9 mouse cellular contexts compared by ENCODE assay signal in genomic region chr5:106694683-106695082, GRCm38 (mm10). TPM values are rescaled to one million over a fixed set of nuclear protein-coding genes. Genes with fewer than 3 reads are reported as not detected.
DNase-seq lines count a peak whose midpoint lies in the region; ATAC-seq lines count a peak whose summit lies in the region.
"Had no signal": no experiment of that assay in that cellular context is flagged by ENCODE, and none has a peak within 500 bp of the region (broad histone marks: within the 10 kb centered on the region; RNA-seq: fewer than 3 reads in every experiment).

No protein-coding gene starts in this region.

- no peak overlapping the region for H3K27ac ChIP-seq in heart, embryonic 15.5 days
- peak overlapping the region; percentile 100; the same call in 1 of the 2 replicates for H3K27ac ChIP-seq in embryonic facial prominence, embryonic 10.5 days (replicated peaks)
- no peak overlapping the region for H3K27ac ChIP-seq in hindbrain, embryonic 16.5 days (ENCODE audit: low read depth, low read length)
- no peak overlapping the region for H3K27ac ChIP-seq in midbrain, embryonic 14.5 days (replicated peaks; ENCODE audit: low read depth, low read length)

- H3K9me3 ChIP-seq in heart, embryonic 15.5 days (replicated peaks), result no peaks in the 10 kb centered on the region
- no peaks in the 10 kb centered on the region for H3K9me3 ChIP-seq in embryonic facial prominence, embryonic 10.5 days
- no peaks in the 10 kb centered on the region for H3K9me3 ChIP-seq in hindbrain, embryonic 16.5 days (ENCODE audit: control insufficient read depth, low read length)
- no peaks in the 10 kb centered on the region for H3K9me3 ChIP-seq in midbrain, embryonic 14.5 days (ENCODE audit: control insufficient read depth, low read length)

- no peaks in the 10 kb centered on the region for H3K27me3 ChIP-seq in heart, embryonic 15.5 days
- H3K27me3 ChIP-seq in embryonic facial prominence, embryonic 10.5 days (replicated peaks; ENCODE audit: low read depth, poor library complexity, severe bottlenecking), result no peaks in the 10 kb centered on the region
- no peaks in the 10 kb centered on the region for H3K27me3 ChIP-seq in hindbrain, embryonic 16.5 days (replicated peaks; ENCODE audit: control insufficient read depth, insufficient read depth, low read length)
- H3K27me3 ChIP-seq in midbrain, embryonic 14.5 days (ENCODE audit: control insufficient read depth, insufficient read depth, low read length), result no peaks in the 10 kb centered on the region

- intact Hi-C loops in gastrocnemius, postnatal 36 days (cut with DNase I), result loop anchor here (5.0 kb wide), 1 partner anchor 117 kb away; no protein-coding TSS in a partner anchor

- no peak for DNase-seq in heart, adult 18-20 months
- DNase-seq in embryonic facial prominence, embryonic 10.5 days (ENCODE audit: low spot score), result no peak
- DNase-seq in midbrain, embryonic 14.5 days, result no peak
- no peak for DNase-seq in ovary, postnatal 14 days (ENCODE audit: low spot score)
- DNase-seq in gastrocnemius, postnatal 36 days, result no peak
- DNase-seq in cerebellum, postnatal 36 days, result no peak
- DNase-seq: lung, adult 18-20 months had no signal

- WGBS in heart, embryonic 15.5 days, result 97% methylated on average over 1 of the region's 1 CpGs
- WGBS in embryonic facial prominence, embryonic 10.5 days, result 98% methylated on average over 1 of the region's 1 CpGs
- WGBS in hindbrain, embryonic 16.5 days, result 87% methylated on average over 1 of the region's 1 CpGs
- whole genome bisulfite sequencing in midbrain, embryonic 14.5 days, result 94% methylated on average over 1 of the region's 1 CpGs

- H3K4me2 ChIP-seq in heart, embryonic 15.5 days, result peak overlapping the region; percentile 65
- H3K4me2 ChIP-seq in hindbrain, embryonic 16.5 days (ENCODE audit: low read length), result peak overlapping the region; percentile 92
- H3K4me2 ChIP-seq in midbrain, embryonic 14.5 days (ENCODE audit: low read length), result peak overlapping the region; percentile 64

- ATAC-seq in heart, embryonic 15.5 days (replicated peaks; ENCODE audit: insufficient number of reproducible peaks, insufficient read depth, low FRiP score, low read depth), result no peak
- ATAC-seq in hindbrain, embryonic 16.5 days, result no peak
- no peak for ATAC-seq in midbrain, embryonic 14.5 days (ENCODE audit: low FRiP score, low TSS enrichment)

- peak overlapping the region; percentile 96 for H3K4me3 ChIP-seq in heart, embryonic 15.5 days
- H3K4me3 ChIP-seq in embryonic facial prominence, embryonic 10.5 days, result peak overlapping the region; percentile 90
- no peak overlapping the region; the same call in 1 of the 2 replicates for H3K4me3 ChIP-seq in hindbrain, embryonic 16.5 days (ENCODE audit: low read length)
- H3K4me3 ChIP-seq in midbrain, embryonic 14.5 days (replicated peaks; ENCODE audit: low read depth, low read length), result peak overlapping the region; percentile 86

- peaks cover 25% of the 10 kb centered on the region for H3K4me1 ChIP-seq in heart, embryonic 15.5 days (replicated peaks)
- peaks cover 24% of the 10 kb centered on the region for H3K4me1 ChIP-seq in embryonic facial prominence, embryonic 10.5 days
- peaks cover 20% of the 10 kb centered on the region for H3K4me1 ChIP-seq in hindbrain, embryonic 16.5 days (ENCODE audit: control insufficient read depth, insufficient read depth, low read depth, low read length)
- H3K4me1 ChIP-seq in midbrain, embryonic 14.5 days (ENCODE audit: control insufficient read depth, insufficient read depth, low read length), result peaks cover 21% of the 10 kb centered on the region

- H3K9ac ChIP-seq in heart, embryonic 15.5 days, result peak overlapping the region; percentile 97; the same call in 1 of the 2 replicates
- H3K9ac ChIP-seq in hindbrain, embryonic 16.5 days (ENCODE audit: low read depth, low read length), result no peak overlapping the region
- H3K9ac ChIP-seq in midbrain, embryonic 14.5 days (replicated peaks; ENCODE audit: low read length), result no peak overlapping the region

- 0 out of 2 replicates have a peak, but pooled peaks cover 4% of the 10 kb centered on the region for H3K36me3 ChIP-seq in heart, embryonic 15.5 days
- H3K36me3 ChIP-seq in embryonic facial prominence, embryonic 10.5 days (replicated peaks), result peaks cover 39% of the 10 kb centered on the region
- H3K36me3 ChIP-seq in hindbrain, embryonic 16.5 days (ENCODE audit: control insufficient read depth, insufficient read depth, low read length), result no peaks in the 10 kb centered on the region
- 0 out of 2 replicates have a peak, but pooled peaks cover 2% of the 10 kb centered on the region for H3K36me3 ChIP-seq in midbrain, embryonic 14.5 days (ENCODE audit: control insufficient read depth, insufficient read depth, low read length)

RNA-seq across cellular contexts. Expression of gene Zfp644, which starts 2.4 kb away (rescaled TPM):
- 40.1 and 46.4 TPM in 2 replicates for polyA plus RNA-seq in heart, embryonic 15.5 days (2015; fragmentation: Nextera tagmentation; extraction: Ambion mirVana)
- 10 to 100 TPM; 46.2 to 61.5 TPM for total RNA-seq in heart, adult 18-20 months (2021)
- polyA plus RNA-seq in embryonic facial prominence, embryonic 10.5 days (2016; fragmentation: Nextera tagmentation; extraction: Ambion mirVana), result 69.2 and 71.0 TPM in 2 replicates
- polyA plus RNA-seq in hindbrain, embryonic 16.5 days (2015; fragmentation: Nextera tagmentation; extraction: Ambion mirVana), result 54.5 and 55.5 TPM in 2 replicates
- polyA plus RNA-seq in midbrain, embryonic 14.5 days (2014; fragmentation: Nextera tagmentation; extraction: Ambion mirVana), result 114 and 116 TPM in 2 replicates
- total RNA-seq in gastrocnemius, postnatal 36 days (2021), result 10 to 100 TPM; 37.7 to 44.1 TPM
